Mouse (Mus musculus) embryonic facial prominence, embryonic 13.5 days (tissue): ENCODE measurements around the gene Smarcc2. TPM values are rescaled to one million over a fixed set of nuclear protein-coding genes. Genes with fewer than 3 reads are reported as not detected.

ENCODE experiments used
- ATAC-seq: fragments of 200-750 bp; cut with Nextera tagmentation; 2 replicates; pipeline ENCODE4 v1.8.0; 2017; ENCODE audit warnings: low read depth; ENCODE audit not compliant: insufficient number of reproducible peaks, insufficient read depth, low FRiP score, low TSS enrichment
- H3K27ac ChIP-seq: fragments of 300-500 bp; sonication (generic); 2 replicates; pipeline ENCODE4 v1.5.1; 2015; ENCODE audit warnings: moderate library complexity, mild to moderate bottlenecking, inconsistent platforms
- H3K27me3 ChIP-seq: fragments of 300-500 bp; sonication (generic); 2 replicates; pipeline ENCODE4 v1.6.1; 2015; ENCODE audit warnings: mild to moderate bottlenecking, inconsistent platforms
- H3K36me3 ChIP-seq: fragments of 300-500 bp; sonication (generic); 2 replicates; pipeline ENCODE4 v1.6.1; 2015; ENCODE audit warnings: mild to moderate bottlenecking, inconsistent platforms
- H3K4me1 ChIP-seq: fragments of 300-500 bp; sonication (generic); 2 replicates; pipeline ENCODE4 v1.6.1; 2015; ENCODE audit warnings: inconsistent platforms
- H3K4me2 ChIP-seq: fragments of 300-500 bp; sonication (generic); 2 replicates; pipeline ENCODE4 v1.6.1; 2015; ENCODE audit warnings: moderate library complexity, mild to moderate bottlenecking, inconsistent platforms
- H3K4me3 ChIP-seq: fragments of 300-500 bp; sonication (generic); 2 replicates; pipeline ENCODE4 v1.5.1; 2015; ENCODE audit warnings: mild to moderate bottlenecking, inconsistent platforms
- H3K9ac ChIP-seq: fragments of 300-500 bp; sonication (generic); 2 replicates; pipeline ENCODE4 v1.6.1; 2015; ENCODE audit warnings: mild to moderate bottlenecking, inconsistent platforms
- H3K9me3 ChIP-seq: fragments of 300-500 bp; sonication (generic); 2 replicates; pipeline ENCODE4 v1.6.1; 2016; ENCODE audit warnings: inconsistent platforms
- WGBS: fragments of 180-500 bp; shearing (Covaris S2); methylation state at CpG from one replicate; pipeline ENCODE4 v1.1.7; 2015; ENCODE audit warnings: mixed read lengths; 5-methylcytosine and 5-hydroxymethylcytosine counted together
- polyA plus RNA-seq: library from polyadenylated mRNA; unstranded; fragments of >200 nt; fragmentation: Nextera tagmentation; extraction: Ambion mirVana; gene quantifications from 2 replicates; pipeline ENCODE4 v1.2.1, GENCODE M21; 2015

Smarcc2 gene
- polyA plus RNA-seq = 111 and 119 TPM in 2 replicates

- ATAC-seq = peak; percentile 72
- under 1% methylated on average over 74 of the region's 86 CpGs for WGBS
- Histone ChIP-seq H3K4me1 (peaks cover 13% of the 10 kb centered on the region), H3K9me3 (no peaks in the 10 kb centered on the region), H3K27ac (peak within 1 kb of the TSS; percentile 93), H3K36me3 (peaks cover 24% of the 10 kb centered on the region), H3K4me2 (peak within 1 kb of the TSS; percentile 89), H3K4me3 (peak within 1 kb of the TSS; percentile 77), H3K27me3 (no peaks in the 10 kb centered on the region), H3K9ac (peak within 1 kb of the TSS; percentile 98)
Measured at GRCm38 (mm10) chr10:128458719-128459408, at the start of gene Smarcc2. Smarcc2 (plus strand) TSS chr10:128459248.

DNA sequence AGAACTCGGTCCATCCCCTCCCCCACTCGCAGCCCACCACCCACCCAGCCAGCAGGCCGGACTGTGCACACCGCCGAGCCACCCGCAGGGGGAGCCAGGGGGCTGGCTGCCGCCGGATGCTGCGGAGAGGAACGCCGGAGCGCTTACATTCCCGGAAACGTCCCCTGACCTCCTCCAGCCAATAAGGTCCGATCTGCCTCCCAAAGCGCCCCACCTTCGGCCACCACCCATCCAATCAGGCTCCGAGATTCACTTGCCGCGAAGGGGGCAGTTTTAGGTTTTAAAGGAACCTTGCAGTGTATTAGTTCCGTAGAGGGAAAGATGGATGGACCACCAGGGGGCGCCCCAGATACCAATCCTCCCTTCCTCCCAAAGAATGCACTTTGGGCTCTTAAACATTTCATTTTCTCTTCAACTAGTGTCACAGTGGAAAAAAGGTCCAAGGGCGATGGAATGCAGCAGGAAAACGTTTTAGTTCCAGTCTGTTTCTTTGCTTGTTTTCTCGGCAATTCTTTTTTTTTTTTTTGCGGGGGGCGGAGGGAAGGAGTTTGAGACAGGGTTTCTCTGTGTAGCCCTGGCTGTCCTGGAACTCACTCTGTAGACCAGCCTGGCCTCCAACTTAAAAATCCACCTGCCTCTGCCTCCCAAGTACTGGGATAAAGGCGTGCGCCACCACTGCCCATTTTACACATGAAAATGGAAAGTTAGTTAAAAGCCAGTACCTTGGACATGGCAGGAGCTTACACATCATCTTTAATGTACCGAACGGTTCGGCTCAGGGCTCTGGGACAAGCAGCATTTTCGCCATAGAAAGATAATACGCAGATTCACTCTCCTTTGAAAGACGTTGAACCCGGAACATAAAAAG is 49.1 kb upstream of the Smarcc2 start:
- ATAC-seq = peak; percentile 91
- peak overlapping the region; percentile 98 for H3K4me2 ChIP-seq
- no peaks in the 10 kb centered on the region for H3K9me3 ChIP-seq
- peaks cover 29% of the 10 kb centered on the region for H3K36me3 ChIP-seq
- H3K4me1 ChIP-seq = peaks cover 39% of the 10 kb centered on the region
- H3K4me3 ChIP-seq = peak overlapping the region; percentile 87
- H3K9ac ChIP-seq = peak overlapping the region; percentile 89
- H3K27me3 ChIP-seq = no peaks in the 10 kb centered on the region
- peak overlapping the region; percentile 98 for H3K27ac ChIP-seq
- 8% methylated on average over 36 of the region's 36 CpGs for WGBS

- Histone ChIP-seq H3K27ac (peak overlapping the region; percentile 98), H3K27me3 (no peaks in the 10 kb centered on the region), H3K4me3 (peak overlapping the region; percentile 87), H3K4me1 (peaks cover 39% of the 10 kb centered on the region), H3K36me3 (peaks cover 33% of the 10 kb centered on the region), H3K9me3 (no peaks in the 10 kb centered on the region), H3K4me2 (peak overlapping the region; percentile 98), H3K9ac (peak overlapping the region; percentile 89)
- 21% methylated on average over 4 of the region's 4 CpGs for WGBS
- no peak for ATAC-seq
Measured at GRCm38 (mm10) chr10:128410560-128410845, 48.5 kb upstream of the Smarcc2 start.

DNA sequence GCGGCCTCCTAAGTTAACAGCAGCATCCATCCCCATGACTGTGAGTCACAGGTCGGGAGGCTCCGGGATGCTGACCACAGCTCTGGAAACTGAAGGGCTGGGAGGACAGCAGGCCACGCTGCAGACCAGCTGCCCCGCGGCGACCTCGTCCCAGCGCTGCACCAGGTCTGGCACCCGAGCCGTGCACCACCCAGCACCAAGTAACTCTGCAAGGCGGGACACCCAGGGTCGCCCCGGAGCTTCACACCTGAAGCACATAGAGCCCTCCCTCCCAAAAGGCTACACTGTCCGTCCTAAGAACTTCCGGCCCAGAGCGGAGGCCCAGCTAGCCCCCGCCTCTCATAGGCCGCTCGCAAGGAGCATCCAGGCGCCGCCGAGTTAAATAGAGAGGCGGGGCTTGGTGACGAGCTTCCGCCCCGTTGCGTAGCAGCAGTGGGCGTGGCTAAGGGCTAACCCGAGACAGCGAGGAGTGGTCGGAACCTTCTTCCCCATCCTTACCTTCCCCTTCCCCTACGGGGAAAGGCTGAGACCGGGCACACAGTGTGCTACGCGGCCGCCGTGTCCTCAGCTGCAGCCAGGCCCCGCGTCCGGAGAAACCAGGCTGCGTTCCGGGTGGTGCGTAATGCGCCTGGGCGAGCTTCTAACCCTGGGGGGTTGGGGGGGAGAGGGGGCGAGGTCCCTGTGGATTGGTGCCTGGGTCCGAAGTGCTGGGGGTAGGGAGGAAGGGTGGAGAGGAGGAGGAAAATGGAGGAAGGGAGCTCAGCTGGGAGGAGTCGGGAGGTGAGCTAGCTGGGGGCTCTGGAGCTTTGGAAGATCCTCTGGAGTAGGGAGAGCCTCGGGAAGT is 47.6 kb upstream of the Smarcc2 start, which contains the start of the genes Nabp2 and Rnf41:
TSS of gene Nabp2 (minus strand) at position 282 of the 844 bp plus-strand sequence.
TSS of gene Rnf41 (plus strand) at position 447 of the 844 bp plus-strand sequence.
- Histone ChIP-seq H3K4me2 (peak within 1 kb of the TSS; percentile 98), H3K27ac (peak within 1 kb of the TSS; percentile 98), H3K9ac (peak within 1 kb of the TSS; percentile 89), H3K27me3 (no peaks in the 10 kb centered on the region), H3K4me1 (peaks cover 39% of the 10 kb centered on the region), H3K9me3 (no peaks in the 10 kb centered on the region), H3K4me3 (peak within 1 kb of the TSS; percentile 87), H3K36me3 (peaks cover 34% of the 10 kb centered on the region)
- ATAC-seq = peak; percentile 88
- under 1% methylated on average over 50 of the region's 50 CpGs for WGBS

GRCm38 (mm10) chr10:128412055-128412381 is 47.0 kb upstream of the Smarcc2 start:
- Histone ChIP-seq H3K4me3 (peak overlapping the region; percentile 87), H3K36me3 (peaks cover 38% of the 10 kb centered on the region), H3K4me1 (peaks cover 39% of the 10 kb centered on the region), H3K9ac (peak overlapping the region; percentile 89), H3K9me3 (no peaks in the 10 kb centered on the region), H3K4me2 (peak overlapping the region; percentile 98), H3K27ac (peak overlapping the region; percentile 98), H3K27me3 (no peaks in the 10 kb centered on the region)
- no peak for ATAC-seq
- WGBS = 0% methylated on average over 14 of the region's 14 CpGs

- peak overlapping the region; percentile 89 for H3K9ac ChIP-seq
- H3K27me3 ChIP-seq = no peaks in the 10 kb centered on the region
- H3K4me2 ChIP-seq = peak overlapping the region; percentile 98
- peak overlapping the region; percentile 87 for H3K4me3 ChIP-seq
- peaks cover 43% of the 10 kb centered on the region for H3K36me3 ChIP-seq
- 58% methylated on average over 1 of the region's 1 CpGs for WGBS
- ATAC-seq = no peak
- H3K27ac ChIP-seq = peak overlapping the region; percentile 98
- H3K9me3 ChIP-seq = no peaks in the 10 kb centered on the region
- H3K4me1 ChIP-seq = peaks cover 39% of the 10 kb centered on the region
Measured at GRCm38 (mm10) chr10:128412558-128412957, 46.5 kb upstream of the Smarcc2 start.

- WGBS = 63% methylated on average over 1 of the region's 1 CpGs
- peaks cover 43% of the 10 kb centered on the region for H3K36me3 ChIP-seq
- peak overlapping the region; percentile 87 for H3K4me3 ChIP-seq
- peak overlapping the region; percentile 98 for H3K4me2 ChIP-seq
- ATAC-seq = no peak
- H3K27ac ChIP-seq = peak overlapping the region; percentile 98; the same call in 1 of the 2 replicates
- H3K9ac ChIP-seq = peak overlapping the region; percentile 89
- peaks cover 38% of the 10 kb centered on the region for H3K4me1 ChIP-seq
- no peaks in the 10 kb centered on the region for H3K27me3 ChIP-seq
- H3K9me3 ChIP-seq = no peaks in the 10 kb centered on the region
Measured at GRCm38 (mm10) chr10:128413076-128413475, 46.0 kb upstream of the Smarcc2 start.

DNA sequence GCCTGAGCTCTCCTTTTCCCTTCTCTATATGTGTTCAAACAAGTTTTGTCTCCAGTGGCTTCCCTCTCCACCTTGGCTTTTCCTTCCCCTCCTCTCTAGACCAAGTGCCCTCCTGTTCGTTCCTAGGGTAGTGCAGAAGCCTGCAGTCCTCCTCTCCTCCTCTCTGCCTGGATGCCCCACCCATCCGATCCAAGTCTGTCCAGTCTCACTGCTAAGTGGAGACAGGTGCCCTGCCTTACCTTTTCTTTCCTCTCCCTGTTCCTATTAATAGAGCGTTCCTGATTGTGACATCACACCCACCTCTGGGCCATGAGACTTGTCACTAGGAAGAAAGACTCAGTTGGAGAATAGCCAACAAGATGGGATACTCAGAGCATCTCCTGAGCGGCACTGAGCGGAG is 44.2 kb upstream of the Smarcc2 start:
- Histone ChIP-seq H3K4me1 (peaks cover 30% of the 10 kb centered on the region), H3K36me3 (peaks cover 58% of the 10 kb centered on the region), H3K9me3 (no peaks in the 10 kb centered on the region), H3K9ac (no peak overlapping the region), H3K27ac (no peak overlapping the region), H3K4me3 (no peak overlapping the region), H3K4me2 (no peak overlapping the region), H3K27me3 (no peaks in the 10 kb centered on the region)
- WGBS = 85% methylated on average over 5 of the region's 5 CpGs
- ATAC-seq = no peak

DNA sequence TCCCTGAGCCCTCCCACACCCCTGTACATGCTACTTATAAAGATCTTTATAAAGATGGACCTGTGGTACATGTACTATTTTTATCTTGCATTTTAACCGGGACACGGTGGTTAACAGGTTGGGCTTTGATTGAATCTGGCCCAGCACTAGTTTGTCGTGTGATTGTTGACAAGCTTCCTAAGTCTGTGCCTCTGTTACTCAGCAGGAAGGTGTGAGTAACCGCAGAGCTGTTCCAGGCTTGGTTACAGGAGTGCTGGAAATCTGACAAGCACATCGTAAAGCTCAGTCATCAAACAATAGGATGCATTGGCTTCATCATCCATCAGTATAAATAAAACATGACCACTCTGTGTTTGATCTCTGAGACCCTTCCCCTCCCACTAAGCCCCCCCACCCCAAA is 36.6 kb upstream of the Smarcc2 start:
- WGBS = 92% methylated on average over 5 of the region's 5 CpGs
- Histone ChIP-seq H3K27ac (no peak overlapping the region), H3K4me3 (no peak overlapping the region), H3K9ac (no peak overlapping the region), H3K4me1 (no peaks in the 10 kb centered on the region), H3K9me3 (no peaks in the 10 kb centered on the region), H3K27me3 (no peaks in the 10 kb centered on the region), H3K4me2 (no peak overlapping the region), H3K36me3 (peaks cover 88% of the 10 kb centered on the region)
- no peak for ATAC-seq

GRCm38 (mm10) chr10:128424604-128425003 is 34.4 kb upstream of the Smarcc2 start:
- H3K9ac ChIP-seq = no peak overlapping the region
- H3K9me3 ChIP-seq = no peaks in the 10 kb centered on the region
- no peaks in the 10 kb centered on the region for H3K27me3 ChIP-seq
- no peak for ATAC-seq
- 34% methylated on average over 7 of the region's 7 CpGs for WGBS
- H3K4me2 ChIP-seq = no peak overlapping the region
- H3K36me3 ChIP-seq = peaks cover 85% of the 10 kb centered on the region
- H3K4me1 ChIP-seq = no peaks in the 10 kb centered on the region
- no peak overlapping the region for H3K27ac ChIP-seq
- H3K4me3 ChIP-seq = no peak overlapping the region

DNA sequence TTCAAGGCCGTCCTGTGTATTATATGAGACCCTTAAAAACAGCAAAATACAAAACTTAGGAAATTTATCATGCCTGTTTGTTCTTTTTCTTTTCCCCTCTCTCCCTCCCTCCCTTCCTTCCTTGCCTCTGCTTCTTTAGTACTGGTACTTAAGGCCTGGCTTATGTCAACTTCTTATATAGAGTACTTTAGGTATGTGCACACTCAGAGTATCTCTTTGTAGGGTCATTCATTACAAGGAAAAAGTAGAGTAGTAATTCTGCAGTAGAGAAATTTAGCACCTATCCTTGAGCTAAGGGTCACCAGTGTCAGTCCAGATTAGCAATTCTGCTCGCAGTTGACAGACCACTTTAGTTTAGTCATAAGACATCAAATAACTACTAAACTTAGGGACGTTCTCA is 33.8 kb upstream of the Smarcc2 start:
- Histone ChIP-seq H3K4me3 (no peak overlapping the region), H3K4me2 (no peak overlapping the region), H3K27me3 (no peaks in the 10 kb centered on the region), H3K27ac (no peak overlapping the region), H3K4me1 (no peaks in the 10 kb centered on the region), H3K36me3 (peaks cover 85% of the 10 kb centered on the region), H3K9me3 (no peaks in the 10 kb centered on the region), H3K9ac (no peak overlapping the region)
- 90% methylated on average over 3 of the region's 3 CpGs for WGBS
- ATAC-seq = no peak
